Mouse (Mus musculus) brown adipose tissue, adult 24 weeks (tissue): ENCODE measurements around the gene Kmt2d. TPM values are rescaled to one million over a fixed set of nuclear protein-coding genes. Genes with fewer than 3 reads are reported as not detected.
"Not testable (repeated sequence)": the region's sequence is repeated elsewhere in the genome, so short reads cannot be mapped to it uniquely, and the experiment has no call there.

Experiments
- H3K27ac ChIP-seq: fragments of 200-500 bp; replicated peaks from 2 replicates; pipeline ENCODE4 v1.5.1; 2012; ENCODE audit warnings: low read depth, mild to moderate bottlenecking, low read length
- H3K4me1 ChIP-seq: fragments of 200-500 bp; 2 replicates; pipeline ENCODE4 v1.6.1; 2012; ENCODE audit warnings: low read length, mixed read lengths; ENCODE audit not compliant: control insufficient read depth, insufficient read depth, insufficient read length
- H3K4me3 ChIP-seq: fragments of 200-500 bp; 2 replicates; pipeline ENCODE4 v1.5.1; 2012; ENCODE audit warnings: low read depth, mild to moderate bottlenecking, low read length, moderate library complexity; ENCODE audit not compliant: insufficient read depth
- polyA plus RNA-seq: library from polyadenylated mRNA; stranded (reverse); fragments of >200 nt; gene quantifications from 2 replicates; pipeline ENCODE4 v1.2.4, GENCODE M21; 2012; ENCODE audit not compliant: missing spikeins, insufficient read depth, insufficient read length

Kmt2d gene
- 11.1 and 15.1 TPM in 2 replicates for polyA plus RNA-seq

DNA sequence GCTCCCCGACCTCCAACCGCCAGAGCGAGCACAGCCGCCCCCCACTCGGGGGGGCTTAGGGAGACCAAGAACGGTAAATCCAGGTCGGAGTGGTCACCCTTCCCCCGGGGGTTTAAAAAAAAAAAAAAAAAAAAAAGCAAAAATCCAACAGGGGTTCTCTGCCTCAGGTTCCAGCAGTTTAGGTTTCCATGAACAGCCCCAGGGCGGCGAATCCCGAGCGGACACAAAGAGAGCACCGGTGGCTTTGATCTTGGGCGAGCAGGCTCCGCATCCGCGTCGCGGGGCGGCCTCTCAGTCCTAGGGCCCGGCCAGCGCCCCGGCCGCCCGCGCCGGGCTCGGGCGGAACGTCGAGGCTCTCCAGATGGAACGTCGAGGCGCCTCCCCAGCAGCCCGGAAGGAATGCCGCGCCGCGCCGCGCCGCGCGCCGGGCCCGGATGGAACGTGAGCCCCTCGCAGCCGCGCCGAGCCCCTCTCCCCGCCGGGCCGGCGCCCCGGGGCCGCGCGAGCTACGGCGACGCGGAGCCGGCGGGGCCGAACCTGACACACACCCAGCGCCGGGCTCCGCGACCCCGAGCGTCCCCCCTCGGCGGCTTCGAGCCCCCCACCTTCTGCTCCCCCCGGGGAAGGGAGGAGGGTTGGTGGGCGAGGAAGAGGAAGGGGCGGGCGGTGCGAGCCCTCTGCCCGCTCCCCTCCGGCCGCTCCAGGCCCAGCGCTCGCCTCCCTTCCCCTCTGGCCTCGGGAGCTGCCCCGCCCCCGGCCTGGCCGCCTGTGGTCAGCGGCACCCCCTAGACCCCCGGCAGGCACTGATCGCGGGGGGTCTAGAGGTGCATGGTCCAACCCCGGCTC lies at the start of gene Kmt2d:
Gene Kmt2d (minus strand): TSS at position 135 of the 846 bp plus-strand sequence.
- H3K4me1 ChIP-seq = peaks cover 19% of the 10 kb centered on the region
- H3K27ac ChIP-seq = peak within 1 kb of the TSS; percentile 98
- peak within 1 kb of the TSS; percentile 91 for H3K4me3 ChIP-seq

DNA sequence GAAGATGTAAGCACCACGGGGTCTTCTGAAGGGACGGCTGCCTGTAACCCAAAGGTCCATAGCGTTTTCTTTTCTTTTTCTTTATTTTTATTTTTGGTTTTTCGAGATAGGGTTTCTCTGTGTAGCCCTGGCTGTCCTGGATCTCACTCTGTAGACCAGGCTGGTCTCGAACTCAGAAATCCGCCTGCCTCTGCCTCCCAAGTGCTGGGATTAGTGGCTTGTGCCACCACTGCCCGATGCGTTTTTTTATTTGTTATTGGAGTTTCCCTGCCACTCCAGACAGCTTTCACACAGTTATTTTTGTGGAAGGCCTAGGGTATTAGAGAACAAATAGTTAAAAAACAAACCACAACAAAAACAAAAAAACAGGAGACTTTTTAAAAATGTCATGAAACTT lies 47.5 kb upstream of the Kmt2d start:
- H3K4me1 ChIP-seq = not testable (repeated sequence)
- peak overlapping the region; percentile 62 for H3K4me3 ChIP-seq
- peak overlapping the region; percentile 68 for H3K27ac ChIP-seq

DNA sequence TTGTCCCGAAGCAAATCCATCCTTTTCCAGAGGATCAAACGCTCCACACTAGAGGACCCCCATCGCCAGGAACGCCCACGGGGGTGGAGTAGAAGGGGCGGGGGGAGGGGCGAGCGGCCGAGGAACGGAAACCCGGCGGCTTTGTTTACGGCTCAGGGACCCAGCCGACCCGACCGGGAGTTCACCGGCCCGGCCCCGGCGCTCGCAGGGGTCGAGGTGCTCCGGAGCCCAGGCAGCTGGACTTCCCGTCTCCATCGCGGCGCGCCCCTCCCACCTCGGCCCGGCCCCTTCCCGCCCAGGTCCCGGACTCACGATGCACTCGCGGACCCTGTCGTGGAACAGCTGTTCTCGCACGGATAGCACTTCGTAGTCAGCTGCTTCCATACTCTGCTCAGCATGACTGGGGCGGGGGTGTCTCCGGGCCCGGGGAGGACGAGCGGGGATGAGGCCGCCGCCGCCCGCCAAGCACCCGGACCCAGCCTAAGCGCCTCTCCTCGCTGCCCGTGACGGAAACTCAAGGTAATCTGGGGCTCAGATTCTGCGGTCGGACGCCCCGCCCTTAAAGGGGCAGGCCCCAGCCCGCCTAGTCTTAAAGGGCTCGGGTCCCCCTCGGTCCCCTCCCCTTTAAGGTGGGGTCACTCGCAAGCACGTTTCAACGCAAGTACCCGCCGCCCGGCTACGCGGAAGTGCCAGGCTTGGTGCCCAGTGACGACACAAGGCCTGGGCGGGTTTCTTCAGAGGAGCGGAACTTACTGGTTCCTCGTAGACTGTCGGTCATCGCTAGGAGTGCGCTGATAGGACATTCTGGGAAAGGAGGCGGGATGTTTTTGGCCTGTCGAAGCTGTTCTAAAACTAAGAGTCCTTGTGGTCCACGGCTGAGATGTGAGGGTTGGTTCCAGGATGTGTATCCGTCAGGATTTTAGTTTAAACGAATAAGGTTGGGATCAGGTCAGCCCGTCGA lies 46.8 kb upstream of the Kmt2d start, which contains the start of gene Lmbr1l:
Gene Lmbr1l (minus strand): TSS at position 694 of the 961 bp plus-strand sequence.
- peak within 1 kb of the TSS; percentile 68 for H3K27ac ChIP-seq
- H3K4me3 ChIP-seq = peak within 1 kb of the TSS; percentile 69

DNA sequence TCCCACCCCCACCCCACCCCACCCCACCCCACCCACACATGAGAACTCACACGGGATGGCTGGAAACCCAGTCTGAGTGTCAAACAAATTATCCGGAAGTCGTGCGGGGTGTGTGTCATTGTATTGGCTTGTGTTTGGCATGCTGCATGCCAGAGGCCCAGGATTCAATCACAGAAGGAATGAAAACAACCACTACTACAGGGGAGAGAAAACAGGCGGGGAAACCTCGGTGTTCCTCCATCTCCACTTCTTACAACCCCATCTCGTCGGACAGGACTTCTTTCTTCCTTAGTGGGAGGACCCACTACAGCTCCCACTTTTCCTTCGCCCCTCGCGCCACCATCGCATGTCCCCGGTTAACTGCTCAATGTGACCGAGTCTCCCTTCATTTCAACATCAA lies 46.1 kb upstream of the Kmt2d start:
- Histone ChIP-seq H3K4me3 (peak overlapping the region; percentile 69), H3K4me1 (peaks cover 5% of the 10 kb centered on the region; the same call in 1 of the 2 replicates), H3K27ac (0 out of 2 replicates have a peak overlapping the region, but pooled peaks have one; percentile 7)

More for the DNA sequence above, 46.8 kb upstream of the Kmt2d start, which contains the start of gene Lmbr1l:
- peaks cover 5% of the 10 kb centered on the region; the same call in 1 of the 2 replicates for H3K4me1 ChIP-seq

DNA sequence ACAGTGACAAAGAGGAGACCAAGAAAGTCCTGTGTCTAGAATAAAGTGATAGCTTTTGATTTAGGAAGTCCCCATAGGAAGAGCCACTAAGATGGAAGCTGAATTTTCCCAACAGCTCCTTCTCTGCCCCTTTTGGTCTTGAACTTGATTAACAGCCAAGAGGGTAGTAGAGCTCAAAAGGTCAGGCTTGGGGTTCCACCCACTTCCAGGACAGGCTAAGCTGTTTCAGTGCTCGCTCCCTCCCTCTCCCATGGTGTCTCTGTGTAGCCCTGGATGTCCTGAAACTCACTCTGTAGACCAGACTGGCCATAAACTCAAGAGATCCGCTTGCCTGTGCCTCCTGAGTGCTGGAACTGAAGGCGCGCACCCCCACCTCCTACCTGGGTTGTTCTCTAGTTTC lies 45.0 kb upstream of the Kmt2d start:
- peak overlapping the region; percentile 3; the same call in 1 of the 2 replicates for H3K4me3 ChIP-seq
- peaks cover 5% of the 10 kb centered on the region; the same call in 1 of the 2 replicates for H3K4me1 ChIP-seq
- no peak overlapping the region for H3K27ac ChIP-seq

DNA sequence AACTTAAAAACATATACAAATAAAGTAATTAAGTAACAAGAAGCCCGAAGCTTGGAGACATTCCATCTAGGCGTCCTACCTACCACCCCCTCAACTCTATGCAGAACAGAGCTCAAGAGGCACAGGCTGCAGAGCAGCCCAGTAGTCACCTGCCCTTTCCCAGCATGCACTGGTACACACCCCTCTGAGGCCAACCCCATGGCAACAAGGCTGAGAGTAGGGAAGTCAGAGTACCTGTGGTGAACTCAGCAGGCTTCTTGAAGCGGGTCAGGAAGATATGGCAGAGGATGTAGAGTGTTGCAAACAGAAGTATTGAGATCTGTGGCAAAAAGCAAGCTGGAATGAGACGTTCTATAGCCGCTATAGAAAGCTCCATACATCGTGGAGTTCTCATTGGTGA lies 43.9 kb upstream of the Kmt2d start:
- H3K4me1 ChIP-seq = peaks cover 5% of the 10 kb centered on the region; the same call in 1 of the 2 replicates

DNA sequence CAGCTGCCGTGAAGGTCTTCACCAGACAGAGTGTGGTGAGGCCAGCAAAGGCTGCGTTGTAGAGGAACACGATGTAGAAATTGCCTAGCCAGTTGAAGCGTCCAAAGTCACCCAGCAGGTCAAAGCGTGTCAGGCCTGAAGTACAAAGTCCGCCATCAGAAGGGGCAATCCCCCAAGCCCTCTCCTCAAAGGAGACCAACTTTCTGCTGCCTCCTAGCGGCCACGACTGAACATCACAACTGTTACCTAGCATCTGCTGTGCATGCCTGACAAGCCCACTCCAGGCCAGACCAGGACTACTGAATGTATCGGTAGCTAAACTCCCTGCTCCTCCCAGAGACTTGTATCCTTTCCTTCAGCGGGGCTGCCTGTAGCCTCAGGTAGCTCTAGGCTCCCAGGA lies 33.7 kb upstream of the Kmt2d start:
- Histone ChIP-seq H3K4me3 (no peak overlapping the region), H3K4me1 (no peaks in the 10 kb centered on the region), H3K27ac (no peak overlapping the region)

More for the DNA sequence above, 43.9 kb upstream of the Kmt2d start:
- Histone ChIP-seq H3K4me3 (no peak overlapping the region), H3K27ac (no peak overlapping the region)

DNA sequence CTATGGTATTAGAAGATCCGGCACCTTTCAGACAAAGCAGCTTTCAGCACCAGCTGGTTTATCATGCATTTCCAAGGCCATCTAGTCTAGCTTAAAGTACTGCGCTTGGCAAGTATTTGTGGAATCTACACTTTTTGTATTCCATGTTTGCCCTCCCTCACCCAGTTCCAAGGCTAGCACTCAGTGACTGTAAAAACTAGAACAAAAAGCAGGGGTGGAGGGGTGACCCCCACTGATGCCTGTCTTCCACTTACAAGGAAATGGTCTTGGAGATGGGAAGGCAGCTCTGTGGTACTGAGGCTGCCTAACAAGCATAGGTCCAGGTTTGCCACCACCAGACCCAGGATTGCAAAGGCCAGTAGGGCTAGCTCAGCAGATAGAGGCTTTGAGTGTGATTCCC lies 31.6 kb upstream of the Kmt2d start:
- no peaks in the 10 kb centered on the region; the same call in 1 of the 2 replicates for H3K4me1 ChIP-seq
- H3K4me3 ChIP-seq = no peak overlapping the region
- no peak overlapping the region for H3K27ac ChIP-seq

DNA sequence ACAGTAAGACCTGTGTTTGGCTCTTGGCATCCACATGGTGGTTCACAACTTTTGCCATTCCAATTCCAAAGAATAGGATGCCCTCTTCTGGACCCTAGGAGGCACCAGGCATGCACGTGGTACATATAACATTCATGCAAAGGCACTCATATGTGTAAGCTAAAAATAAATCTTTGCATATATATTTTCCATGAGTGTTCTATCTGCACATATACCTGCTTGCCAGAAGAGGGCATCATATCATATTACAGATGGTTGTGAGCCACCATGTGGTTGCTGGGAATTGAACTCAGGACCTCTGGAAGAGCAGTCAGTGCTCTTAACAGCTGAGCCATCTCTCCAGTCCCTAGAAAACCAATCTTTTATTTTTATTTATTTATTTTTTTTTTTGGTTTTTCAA lies 30.5 kb upstream of the Kmt2d start:
- H3K4me1 ChIP-seq = peaks cover 6% of the 10 kb centered on the region
- H3K4me3 ChIP-seq = no peak overlapping the region
- H3K27ac ChIP-seq = no peak overlapping the region

DNA sequence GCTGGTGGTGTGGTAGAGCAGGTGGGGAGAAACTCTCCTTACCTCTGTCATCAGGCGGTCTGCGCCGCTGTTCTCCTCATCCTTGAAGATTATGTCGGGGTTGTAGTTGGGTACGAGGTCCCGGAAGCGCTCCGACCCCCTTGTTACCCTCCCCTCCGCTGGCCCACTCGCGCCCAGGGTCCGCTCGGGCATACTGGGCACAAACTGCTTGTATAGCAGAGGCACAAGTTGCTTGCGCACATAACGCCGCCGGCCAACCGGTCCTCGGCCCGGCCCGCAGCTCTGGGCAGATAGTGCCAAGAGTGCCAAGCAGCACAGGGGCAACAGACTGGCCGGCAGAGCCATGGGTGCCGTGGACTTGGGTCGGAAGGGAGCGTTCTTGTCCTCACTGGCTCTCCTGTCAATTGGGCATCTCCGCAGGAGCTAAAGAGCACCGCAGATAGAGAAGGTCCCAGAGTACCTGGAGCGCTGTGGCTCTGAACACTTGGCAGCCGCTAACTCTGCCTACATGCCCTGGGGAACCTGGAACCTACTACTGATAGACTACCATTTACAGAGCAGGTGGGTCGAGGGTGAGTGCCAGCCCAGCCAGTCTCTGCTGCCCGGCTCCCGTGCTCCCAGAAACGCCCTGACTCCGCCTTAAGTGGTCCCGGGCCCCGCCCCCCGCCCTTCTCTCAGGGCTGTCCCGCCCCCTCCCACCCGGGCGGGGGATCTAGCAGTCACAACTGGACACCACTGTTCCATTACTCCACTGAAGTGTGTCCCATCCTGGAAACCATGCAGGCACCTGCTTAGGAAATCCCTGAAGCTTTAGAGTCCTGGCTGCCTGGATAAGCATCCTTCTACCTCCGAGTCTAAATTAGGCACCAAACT lies 27.2 kb upstream of the Kmt2d start, which contains the start of gene Dhh:
Gene Dhh (minus strand): TSS at position 613 of the 873 bp plus-strand sequence.
- H3K4me3 ChIP-seq = peak within 1 kb of the TSS; percentile 31
- peaks cover 15% of the 10 kb centered on the region for H3K4me1 ChIP-seq
- H3K27ac ChIP-seq = no peak within 1 kb of the TSS

DNA sequence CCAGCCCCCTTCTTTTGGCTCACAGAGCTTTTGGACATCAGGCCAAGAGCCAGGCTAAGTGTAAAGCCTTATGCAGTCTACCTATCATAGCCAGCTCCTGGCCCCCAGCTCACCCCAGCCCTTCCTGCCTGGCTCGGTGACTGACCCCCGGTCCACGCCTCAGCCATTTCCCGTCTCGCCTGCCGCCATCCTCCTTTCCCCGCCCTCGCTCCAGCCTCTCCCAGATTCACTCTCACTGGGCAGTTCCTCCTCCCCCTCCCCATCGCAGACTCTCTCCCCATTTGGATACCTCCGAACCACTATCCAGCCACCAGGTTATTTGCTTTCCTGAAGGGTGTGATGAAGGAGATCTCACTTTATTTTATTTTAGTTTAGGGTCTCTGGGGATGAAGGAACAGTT lies 26.5 kb upstream of the Kmt2d start:
- peaks cover 15% of the 10 kb centered on the region for H3K4me1 ChIP-seq
- H3K4me3 ChIP-seq = peak overlapping the region; percentile 31
- no peak overlapping the region for H3K27ac ChIP-seq

DNA sequence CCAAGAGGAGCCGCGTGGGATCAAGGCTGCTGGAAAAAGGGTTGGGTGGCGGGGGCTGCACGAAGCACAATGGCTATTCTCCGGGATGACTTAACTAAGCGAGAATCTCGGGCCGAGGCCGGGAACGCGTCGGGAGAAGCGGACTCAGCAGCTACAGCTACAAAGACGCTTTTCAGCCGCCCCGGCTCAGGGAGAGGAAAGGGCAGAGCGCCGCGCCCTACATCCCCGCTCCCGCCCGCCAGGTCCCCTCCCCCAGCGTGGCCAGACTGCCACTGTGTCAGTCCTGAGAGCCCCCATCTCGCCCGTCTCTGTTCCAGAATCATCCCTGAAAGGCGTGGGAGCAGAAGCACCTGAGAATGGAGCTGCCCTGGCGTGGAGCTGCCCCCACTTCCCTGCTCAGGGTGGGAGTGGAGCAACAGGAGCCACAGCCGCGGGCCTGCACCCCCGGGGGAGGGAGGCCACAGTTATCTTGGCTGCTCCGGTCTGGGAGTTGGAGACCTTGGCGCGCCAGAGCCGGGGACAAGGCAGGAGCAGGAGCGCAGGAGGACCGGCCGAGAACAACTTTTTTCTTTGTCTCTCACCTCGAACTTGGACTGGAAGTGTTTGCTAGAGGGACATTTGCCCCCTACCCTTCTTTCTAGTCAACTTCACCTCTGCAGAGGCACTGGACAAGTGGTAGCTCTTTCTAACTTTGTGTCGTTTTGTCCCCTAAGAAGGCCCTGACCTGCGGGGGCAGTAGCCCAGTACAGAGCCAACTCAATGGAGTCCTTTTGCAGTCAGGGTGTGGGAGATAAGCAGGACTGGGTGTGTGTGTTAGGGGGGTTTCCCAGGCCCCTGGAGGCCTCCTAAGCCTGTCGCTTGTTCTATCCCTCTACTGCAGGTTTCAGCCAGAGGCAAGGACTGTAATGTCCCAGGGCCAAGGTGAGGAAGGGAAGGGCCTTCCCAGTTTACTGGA lies 24.9 kb upstream of the Kmt2d start:
- peak overlapping the region; percentile 11 for H3K27ac ChIP-seq
- H3K4me3 ChIP-seq = peak overlapping the region; percentile 76
- peaks cover 15% of the 10 kb centered on the region for H3K4me1 ChIP-seq
